Mouse (Mus musculus) liver, embryonic 11.5 days (tissue): ENCODE data around the gene Ndufaf2. TPM values are rescaled to one million over a fixed set of nuclear protein-coding genes. Genes with fewer than 3 reads are reported as not detected.

Source experiments
- ATAC-seq: fragments of 200-750 bp; cut with Nextera tagmentation; replicated peaks from 2 replicates; pipeline ENCODE4 v1.8.0; 2017; ENCODE audit warnings: moderate number of reproducible peaks, mild to moderate bottlenecking, moderate TSS enrichment, moderate library complexity; ENCODE audit not compliant: low FRiP score
- DNase-seq: peaks from one replicate; pipeline ENCODE4 v3.0.0-alpha.2; 2017; ENCODE audit warnings: low spot score
- H3K27ac ChIP-seq: fragments of 300-500 bp; sonication (generic); 2 replicates; pipeline ENCODE4 v1.5.1; 2014; ENCODE audit warnings: mild to moderate bottlenecking, low read depth, low read length, control low read depth
- H3K27me3 ChIP-seq: fragments of 300-500 bp; sonication (generic); replicated peaks from 2 replicates; pipeline ENCODE4 v1.6.1; 2014; ENCODE audit warnings: low read length, mixed read lengths; ENCODE audit not compliant: control insufficient read depth, insufficient read depth
- H3K36me3 ChIP-seq: fragments of 300-500 bp; sonication (generic); 2 replicates; pipeline ENCODE4 v1.6.1; 2014; ENCODE audit warnings: mild to moderate bottlenecking, low read length, moderate library complexity, mixed read lengths; ENCODE audit not compliant: control insufficient read depth, insufficient read depth
- H3K4me1 ChIP-seq: fragments of 300-500 bp; sonication (generic); replicated peaks from 2 replicates; pipeline ENCODE4 v1.6.1; 2014; ENCODE audit warnings: low read length, mixed read lengths; ENCODE audit not compliant: control insufficient read depth, insufficient read depth
- H3K4me2 ChIP-seq: fragments of 300-500 bp; sonication (generic); 2 replicates; pipeline ENCODE4 v1.6.1; 2014; ENCODE audit warnings: mild to moderate bottlenecking, control low read depth, moderate library complexity
- H3K4me3 ChIP-seq: fragments of 300-500 bp; sonication (generic); 2 replicates; pipeline ENCODE4 v1.5.1; 2014; ENCODE audit warnings: low read depth, low read length, control low read depth
- H3K9ac ChIP-seq: fragments of 300-500 bp; sonication (generic); 2 replicates; pipeline ENCODE4 v1.6.1; 2014; ENCODE audit warnings: low read depth, low read length, control low read depth
- H3K9me3 ChIP-seq: fragments of 300-500 bp; sonication (generic); 2 replicates; pipeline ENCODE4 v1.6.1; 2016; ENCODE audit warnings: low read length, inconsistent platforms, mixed read lengths; ENCODE audit not compliant: control insufficient read depth
- WGBS: fragments of 180-500 bp; shearing (Covaris S2); extraction: QIAGEN DNeasy Blood & Tissue Kit; methylation state at CpG from one replicate; pipeline ENCODE4 v1.1.7; 2014; 5-methylcytosine and 5-hydroxymethylcytosine counted together
- polyA plus RNA-seq: library from polyadenylated mRNA; unstranded; fragments of >200 nt; fragmentation: Nextera tagmentation; extraction: Ambion mirVana; gene quantifications from 2 replicates; pipeline ENCODE4 v1.2.1, GENCODE M21; 2014

Ndufaf2 gene
- polyA plus RNA-seq, 1 experiment from 2014 or later, result 88.3 TPM

DNA sequence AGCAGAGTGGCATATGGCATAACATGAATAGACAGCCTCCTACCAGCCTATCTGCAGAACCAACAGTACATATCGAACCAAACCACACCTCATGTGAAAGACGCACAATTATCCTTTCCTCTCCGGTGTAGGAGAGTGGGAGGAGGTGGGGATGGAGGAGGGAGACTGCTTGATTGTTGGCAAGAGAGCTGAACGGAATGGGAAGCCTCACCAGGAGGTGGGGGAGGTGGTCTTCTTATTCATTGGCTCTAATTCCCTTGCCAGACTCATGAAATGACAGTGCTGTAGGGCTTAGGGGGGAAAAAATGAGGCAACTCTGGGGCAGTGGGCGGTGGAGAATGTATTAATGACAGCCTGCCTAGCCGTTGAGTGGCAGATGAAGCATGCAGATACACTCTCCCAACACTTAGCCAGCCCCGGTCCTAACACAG lies 188.4 kb downstream of the Ndufaf2 start:
- no peaks in the 10 kb centered on the region for H3K4me1 ChIP-seq
- no peak overlapping the region for H3K4me3 ChIP-seq
- H3K4me2 ChIP-seq, result no peak overlapping the region; the same call in 1 of the 2 replicates
- no peaks in the 10 kb centered on the region for H3K36me3 ChIP-seq
- ATAC-seq (no peak), DNase-seq (no peak)
- 36% methylated on average over 7 of the region's 7 CpGs for WGBS
- no peaks in the 10 kb centered on the region for H3K27me3 ChIP-seq
- H3K9ac ChIP-seq, result no peak overlapping the region
- no peak overlapping the region for H3K27ac ChIP-seq
- H3K9me3 ChIP-seq, result no peaks in the 10 kb centered on the region

DNA sequence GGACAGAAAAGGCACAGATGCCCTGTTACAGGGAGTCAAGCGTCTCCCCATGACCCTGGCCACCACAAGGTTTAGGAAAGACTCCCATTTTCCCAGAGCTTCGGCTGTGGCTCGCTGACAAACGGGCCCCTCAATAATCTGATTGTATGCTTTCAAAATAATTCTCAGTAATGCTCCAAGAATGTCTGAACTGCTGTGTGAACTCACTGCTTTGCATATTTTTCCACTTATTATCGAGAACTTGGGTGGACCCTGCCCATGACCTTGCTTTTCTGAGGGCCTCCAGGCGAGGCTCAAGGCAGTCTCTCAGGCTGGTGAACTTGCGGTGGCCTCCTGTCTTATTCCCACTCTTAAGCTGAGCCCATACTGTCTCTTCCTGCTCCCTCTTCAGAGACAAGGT lies 193.8 kb downstream of the Ndufaf2 start:
- Histone ChIP-seq H3K27ac (no peak overlapping the region), H3K36me3 (no peaks in the 10 kb centered on the region), H3K4me2 (no peak overlapping the region), H3K9me3 (no peaks in the 10 kb centered on the region), H3K4me1 (no peaks in the 10 kb centered on the region; the same call in 1 of the 2 replicates), H3K4me3 (no peak overlapping the region), H3K27me3 (no peaks in the 10 kb centered on the region), H3K9ac (no peak overlapping the region)
- WGBS, result 66% methylated on average over 7 of the region's 7 CpGs
- DNase-seq (no peak), ATAC-seq (no peak)

DNA sequence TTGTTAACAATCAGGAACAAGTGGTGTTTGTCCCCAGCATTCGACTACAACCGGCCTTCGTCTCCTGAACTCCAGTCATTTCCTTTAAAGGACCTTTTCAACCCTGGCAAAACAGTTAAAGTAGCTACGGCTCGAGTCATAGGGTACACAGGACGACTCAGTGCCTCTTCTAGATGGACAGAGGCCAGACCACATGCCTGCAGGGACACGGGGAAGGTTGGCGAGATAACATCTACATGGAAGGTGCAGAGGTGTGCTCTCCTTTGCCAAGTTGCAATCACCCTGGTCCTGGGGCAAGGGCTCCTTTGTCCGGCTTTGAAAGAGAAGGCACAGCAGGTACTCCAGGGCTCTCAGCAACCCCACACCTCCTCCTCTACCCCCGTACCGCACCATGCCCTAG lies 195.0 kb downstream of the Ndufaf2 start:
- no peak overlapping the region for H3K27ac ChIP-seq
- 72% methylated on average over 11 of the region's 11 CpGs for WGBS
- no peak for DNase-seq
- no peaks in the 10 kb centered on the region; the same call in 1 of the 2 replicates for H3K4me1 ChIP-seq
- no peaks in the 10 kb centered on the region for H3K9me3 ChIP-seq
- H3K4me3 ChIP-seq, result no peak overlapping the region
- no peaks in the 10 kb centered on the region for H3K36me3 ChIP-seq
- H3K4me2 ChIP-seq, result no peak overlapping the region
- no peaks in the 10 kb centered on the region for H3K27me3 ChIP-seq
- no peak for ATAC-seq
- H3K9ac ChIP-seq, result no peak overlapping the region

DNA sequence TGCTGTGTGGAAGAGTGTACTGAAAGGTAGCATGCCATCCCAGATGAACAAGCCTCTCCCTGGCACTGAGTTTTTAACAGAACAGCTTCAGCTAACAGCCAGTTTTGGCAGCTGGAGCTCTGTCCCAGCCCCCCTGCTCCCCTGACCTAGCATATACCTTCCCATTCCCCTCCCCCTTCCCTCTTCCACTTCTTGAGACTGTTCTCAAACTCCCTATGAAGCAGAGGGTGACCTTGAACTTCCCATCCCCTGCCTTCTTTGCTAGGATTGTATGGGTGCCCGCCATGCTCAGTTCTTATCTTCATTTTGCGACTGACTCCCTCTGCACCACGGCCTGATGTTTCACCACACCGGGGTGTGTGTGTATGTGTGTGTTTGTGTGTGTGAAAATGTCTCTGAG lies 195.7 kb downstream of the Ndufaf2 start:
- no peak overlapping the region for H3K4me2 ChIP-seq
- H3K27ac ChIP-seq, result no peak overlapping the region
- no peaks in the 10 kb centered on the region; the same call in 1 of the 2 replicates for H3K4me1 ChIP-seq
- no peaks in the 10 kb centered on the region for H3K36me3 ChIP-seq
- H3K27me3 ChIP-seq, result no peaks in the 10 kb centered on the region
- ATAC-seq (no peak), DNase-seq (no peak)
- no peak overlapping the region for H3K4me3 ChIP-seq
- 47% methylated on average over 4 of the region's 4 CpGs for WGBS
- no peak overlapping the region for H3K9ac ChIP-seq
- H3K9me3 ChIP-seq, result no peaks in the 10 kb centered on the region

DNA sequence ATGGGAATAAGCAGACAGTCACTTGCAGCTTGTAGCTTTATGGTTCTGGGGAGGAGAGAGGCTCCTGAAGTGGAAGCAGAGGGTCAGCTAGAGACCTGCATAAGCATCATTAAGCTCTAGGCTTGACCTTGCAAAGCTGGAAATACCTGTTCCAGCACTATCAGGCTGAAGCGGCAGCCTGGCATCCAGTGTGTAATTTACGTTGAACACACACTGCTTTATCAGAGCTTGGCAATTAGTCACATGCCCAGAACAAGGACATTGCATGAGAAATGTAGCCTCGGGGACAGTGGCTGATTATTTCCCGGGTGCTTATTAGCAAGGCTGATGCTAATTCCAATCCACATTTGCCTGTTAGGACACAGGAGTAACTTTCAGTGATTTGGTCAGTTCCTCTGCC lies 196.5 kb downstream of the Ndufaf2 start:
- no peaks in the 10 kb centered on the region for H3K36me3 ChIP-seq
- H3K27me3 ChIP-seq, result no peaks in the 10 kb centered on the region
- no peak overlapping the region for H3K4me2 ChIP-seq
- no peaks in the 10 kb centered on the region for H3K9me3 ChIP-seq
- no peak overlapping the region for H3K4me3 ChIP-seq
- ATAC-seq, result no peak
- H3K4me1 ChIP-seq, result no peaks in the 10 kb centered on the region; the same call in 1 of the 2 replicates
- 53% methylated on average over 4 of the region's 4 CpGs for WGBS
- no peak for DNase-seq
- no peak overlapping the region for H3K9ac ChIP-seq
- no peak overlapping the region for H3K27ac ChIP-seq

DNA sequence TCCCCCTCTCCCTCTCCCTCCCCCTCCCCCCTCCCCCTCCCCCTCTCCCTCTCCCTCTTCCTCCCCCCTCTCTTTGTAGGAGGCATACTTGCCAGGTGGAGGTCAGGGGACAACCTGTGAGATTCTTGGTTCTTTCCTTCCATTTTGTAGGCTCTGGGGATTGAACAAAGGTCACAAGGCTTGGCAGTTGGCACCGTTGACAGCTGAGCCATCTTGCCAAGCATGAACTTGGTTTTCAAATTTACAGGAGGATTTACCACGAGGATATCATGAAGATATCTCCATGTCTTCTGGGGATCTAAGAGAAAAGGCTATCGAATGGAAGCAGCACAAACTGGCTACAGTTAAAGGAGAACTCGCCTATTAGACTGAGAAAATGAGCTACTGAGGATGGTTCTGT lies 196.9 kb downstream of the Ndufaf2 start:
- Histone ChIP-seq H3K27ac (no peak overlapping the region), H3K4me1 (no peaks in the 10 kb centered on the region; the same call in 1 of the 2 replicates), H3K4me2 (no peak overlapping the region), H3K27me3 (no peaks in the 10 kb centered on the region), H3K9ac (no peak overlapping the region), H3K4me3 (no peak overlapping the region), H3K9me3 (no peaks in the 10 kb centered on the region), H3K36me3 (no peaks in the 10 kb centered on the region)
- ATAC-seq (no peak), DNase-seq (no peak)
- WGBS, result 64% methylated on average over 4 of the region's 4 CpGs

DNA sequence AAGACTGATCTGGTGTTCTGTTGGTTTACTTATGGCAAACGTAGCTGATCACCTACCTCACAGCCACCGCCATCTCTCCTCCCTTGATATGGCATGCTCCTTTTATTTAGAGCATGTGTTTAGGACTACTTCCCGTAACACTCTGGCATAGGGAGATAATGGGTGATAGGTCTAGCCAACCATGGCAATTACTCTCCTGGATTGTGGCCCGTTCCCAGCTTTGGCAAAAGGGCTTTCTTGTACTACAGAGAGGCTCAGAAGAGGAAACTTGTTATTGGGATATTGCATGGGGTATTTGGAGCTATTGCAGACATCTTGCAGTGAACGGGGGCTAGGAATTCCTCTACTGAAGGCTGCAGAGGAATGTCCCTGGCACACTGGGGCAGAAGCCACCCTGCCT lies 197.9 kb downstream of the Ndufaf2 start:
- no peak for DNase-seq
- Histone ChIP-seq H3K9me3 (no peaks in the 10 kb centered on the region), H3K4me1 (no peaks in the 10 kb centered on the region; the same call in 1 of the 2 replicates), H3K27me3 (no peaks in the 10 kb centered on the region), H3K9ac (no peak overlapping the region), H3K36me3 (no peaks in the 10 kb centered on the region), H3K4me2 (no peak overlapping the region), H3K4me3 (no peak overlapping the region), H3K27ac (no peak overlapping the region)
- 81% methylated on average over 5 of the region's 5 CpGs for WGBS
- ATAC-seq, result no peak

DNA sequence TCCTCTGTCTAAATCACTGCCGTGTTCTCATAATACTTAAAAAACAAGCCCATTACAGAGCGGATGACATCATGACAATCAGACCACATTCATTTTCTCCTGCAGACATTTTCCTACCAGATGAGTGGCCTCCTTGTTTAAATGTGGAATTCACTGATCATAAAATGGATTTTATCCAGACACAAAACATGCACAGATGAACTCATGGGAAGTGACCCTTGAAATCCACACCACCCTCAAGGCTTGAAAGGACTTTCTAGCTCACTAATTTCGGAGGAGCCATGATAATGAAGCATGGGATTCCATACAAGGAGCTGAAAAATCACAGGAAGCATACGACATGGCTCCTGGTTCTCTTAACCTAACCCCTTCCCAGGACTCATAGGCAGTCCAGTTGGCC lies 198.5 kb downstream of the Ndufaf2 start:
- H3K27me3 ChIP-seq, result no peaks in the 10 kb centered on the region
- H3K27ac ChIP-seq, result no peak overlapping the region
- H3K4me2 ChIP-seq, result no peak overlapping the region
- ATAC-seq (no peak), DNase-seq (no peak)
- 79% methylated on average over 4 of the region's 4 CpGs for WGBS
- H3K4me1 ChIP-seq, result peaks cover 2% of the 10 kb centered on the region
- H3K9ac ChIP-seq, result no peak overlapping the region
- H3K36me3 ChIP-seq, result no peaks in the 10 kb centered on the region
- H3K4me3 ChIP-seq, result no peak overlapping the region
- no peaks in the 10 kb centered on the region for H3K9me3 ChIP-seq

DNA sequence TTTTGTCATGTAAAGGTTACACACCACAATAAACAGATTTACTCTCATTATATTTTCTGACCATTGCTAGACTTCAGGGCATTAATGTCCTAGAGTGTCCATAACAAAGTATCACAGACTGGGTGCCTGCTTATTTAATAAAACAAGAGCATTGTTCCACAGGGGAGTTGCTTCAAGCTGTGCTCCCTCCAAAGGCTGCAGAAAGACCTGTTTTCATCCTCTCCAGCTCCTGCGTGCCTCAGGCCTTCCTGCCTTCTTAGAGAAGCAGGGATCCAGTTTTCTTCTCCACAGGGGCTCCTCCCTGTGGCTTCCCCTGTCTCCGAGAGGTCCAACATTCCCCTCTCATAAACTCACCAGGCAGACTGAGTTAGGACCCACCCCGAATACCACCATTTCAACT lies 202.2 kb downstream of the Ndufaf2 start:
- Histone ChIP-seq H3K4me2 (no peak overlapping the region), H3K4me3 (no peak overlapping the region), H3K27ac (no peak overlapping the region), H3K27me3 (no peaks in the 10 kb centered on the region), H3K9ac (no peak overlapping the region), H3K9me3 (no peaks in the 10 kb centered on the region), H3K36me3 (no peaks in the 10 kb centered on the region), H3K4me1 (peaks cover 12% of the 10 kb centered on the region)
- ATAC-seq (no peak), DNase-seq (no peak)
- WGBS, result 66% methylated on average over 3 of the region's 3 CpGs
